Mouse (Mus musculus) small intestine, adult 2 months (tissue): ENCODE measurements around the gene Zfand4.
A peak's percentile ranks its signal among the peaks of the same experiment; 100 is the strongest.

Experiments
- CTCF ChIP-seq: fragments of 200-500 bp; IDR thresholded peaks from 2 replicates; pipeline ENCODE4 v1.5.1; 2012; ENCODE audit warnings: low read depth, mild to moderate bottlenecking, control low read depth, inconsistent platforms, low read length, moderate library complexity, mixed read lengths; ENCODE audit not compliant: insufficient replicate concordance, insufficient read length; ENCODE audit errors: extremely low read depth
- POLR2A ChIP-seq: fragments of 200-500 bp; IDR thresholded peaks from 2 replicates; pipeline ENCODE4 v1.6.1; 2012; ENCODE audit warnings: low read depth, mild to moderate bottlenecking, control low read depth, inconsistent platforms, low read length, moderate library complexity

GRCm38 (mm10) chr6:116228785-116229525, 35.1 kb upstream of the Zfand4 start:
- TF ChIP-seq CTCF (peak; percentile 83), POLR2A (no peak)
